7 mouse cellular contexts compared by ENCODE assay signal in the genomic region with DNA sequence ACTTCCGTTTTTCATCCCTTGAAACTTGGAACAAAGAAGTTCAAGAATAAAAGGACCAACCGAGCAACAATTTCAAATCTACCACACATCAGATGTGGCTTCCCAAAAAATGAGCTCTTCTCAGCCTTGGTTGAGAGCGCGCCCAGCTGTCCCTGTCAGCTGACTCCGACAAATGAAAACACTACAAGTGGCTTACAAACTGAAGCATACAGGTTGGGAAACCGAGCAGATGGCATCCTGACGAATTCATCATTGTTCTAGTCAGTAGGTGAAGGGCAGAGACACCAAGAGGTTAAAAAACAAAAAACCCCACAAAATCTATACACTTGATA. TPM values are rescaled to one million over a fixed set of nuclear protein-coding genes. Genes with fewer than 3 reads are reported as not detected.
DNase-seq lines count a peak whose midpoint lies in the region; ATAC-seq lines count a peak whose summit lies in the region.

No protein-coding gene starts in this region.

- intact Hi-C loops in heart, postnatal 36 days (cut with DNase I): loop anchor here (5.0 to 10.0 kb wide), 4 partner anchors 111 to 469 kb away; partner anchors contain the start of genes Gm10645, Ndufb7, Rnf150 and Tbc1d9

- peak overlapping the region; percentile 84; the same call in 1 of the 2 replicates for H3K27ac ChIP-seq in embryonic facial prominence, embryonic 15.5 days (replicated peaks)

- DNase-seq in CD4-positive helper T cell, adult 2 months (ENCODE audit: low read depth, low spot score): peak; percentile 20
- DNase-seq in ES-CJ7 (ENCODE audit: low read depth, low spot score): peak; percentile 46
- peak; percentile 15 to 33 for DNase-seq in heart, postnatal 36 days
- DNase-seq in layer of hippocampus, postnatal 14 days (ENCODE audit: low spot score in 2 of 2): peak; percentile 24 to 66
- DNase-seq in lung, postnatal 25 days (ENCODE audit: low spot score): peak; percentile 2
- DNase-seq in natural killer cell, adult 2 months (ENCODE audit: low spot score in 2 of 2): no peak

- peaks cover 10% of the 10 kb centered on the region; the same call in 1 of the 2 replicates for H3K36me3 ChIP-seq in embryonic facial prominence, embryonic 15.5 days

- H3K4me2 ChIP-seq in embryonic facial prominence, embryonic 15.5 days (replicated peaks): peak overlapping the region; percentile 88

- peak overlapping the region; percentile 61 for H3K9ac ChIP-seq in embryonic facial prominence, embryonic 15.5 days

- peaks cover 4% of the 10 kb centered on the region; the same call in 1 of the 2 replicates for H3K4me1 ChIP-seq in embryonic facial prominence, embryonic 15.5 days

- peak overlapping the region; percentile 82 for H3K4me3 ChIP-seq in embryonic facial prominence, embryonic 15.5 days (replicated peaks)

- ATAC-seq in embryonic facial prominence, embryonic 15.5 days (ENCODE audit: insufficient number of reproducible peaks, low FRiP score, low TSS enrichment, low read depth): no peak

- no peaks in the 10 kb centered on the region; the same call in 1 of the 2 replicates for H3K27me3 ChIP-seq in embryonic facial prominence, embryonic 15.5 days

- WGBS in embryonic facial prominence, embryonic 15.5 days: 5% methylated on average over 7 of the region's 7 CpGs

- no peaks in the 10 kb centered on the region for H3K9me3 ChIP-seq in embryonic facial prominence, embryonic 15.5 days (replicated peaks)

RNA-seq across cellular contexts. Expression of gene Elmod2, which starts 0.8 kb away (rescaled TPM):
- 16.4 and 16.5 TPM in 2 replicates for polyA plus RNA-seq in embryonic facial prominence, embryonic 15.5 days (2015; fragmentation: Nextera tagmentation; extraction: Ambion mirVana)
- total RNA-seq in heart, postnatal 36 days (2021): 10 to 100 TPM; 11.3 to 11.8 TPM
- 10 to 100 TPM; 12.9 to 16.0 TPM for total RNA-seq in layer of hippocampus, postnatal 14 days (2021)

RNA-seq across cellular contexts. Expression of gene Mgat4d, which starts 16.7 kb away (rescaled TPM):
- polyA plus RNA-seq in embryonic facial prominence, embryonic 15.5 days (2015; fragmentation: Nextera tagmentation; extraction: Ambion mirVana): not detected in 2 replicates
- total RNA-seq in heart, postnatal 36 days (2021): not detected
- total RNA-seq in layer of hippocampus, postnatal 14 days (2021): not detected

RNA-seq across cellular contexts. Expression of gene Ucp1, which starts 41.4 kb away (rescaled TPM):
- polyA plus RNA-seq in embryonic facial prominence, embryonic 15.5 days (2015; fragmentation: Nextera tagmentation; extraction: Ambion mirVana): 0.13 TPM in 1 of 2 replicates, not detected in the other
- 10 to 100 TPM in 1 of 2 experiments, 1 to 10 TPM in 1; 2.4 to 22.1 TPM for total RNA-seq in heart, postnatal 36 days (2021)
- total RNA-seq in layer of hippocampus, postnatal 14 days (2021): under 1 TPM in 1 of 2 experiments, not detected in 1; 0.21 TPM

RNA-seq across cellular contexts. Expression of gene Clgn, which starts 58.1 kb away (rescaled TPM):
- polyA plus RNA-seq in embryonic facial prominence, embryonic 15.5 days (2015; fragmentation: Nextera tagmentation; extraction: Ambion mirVana): 3.1 and 6.0 TPM in 2 replicates
- not detected for total RNA-seq in heart, postnatal 36 days (2021)
- 10 to 100 TPM; 10.5 to 10.9 TPM for total RNA-seq in layer of hippocampus, postnatal 14 days (2021)

Comparison
In these comparisons a context has a peak if more than half of its experiments do, and no peak if none do; other contexts are left out.
1. DNase-seq: peak in CD4-positive helper T cell, adult 2 months (single experiment), ES-CJ7 (single experiment), heart, postnatal 36 days (2 of 2), layer of hippocampus, postnatal 14 days (2 of 2) and lung, postnatal 25 days (single experiment); none in natural killer cell, adult 2 months (0 of 2).